Mouse (Mus musculus) lung, adult 2 months (tissue): Measurements from ENCODE around the gene Snx22.

Experiments used
- CTCF ChIP-seq: fragments of 200-500 bp; IDR thresholded peaks from 2 replicates; pipeline ENCODE4 v1.5.1; 2011; ENCODE audit warnings: mild to moderate bottlenecking, low read length, control low read depth; ENCODE audit not compliant: insufficient read depth
- POLR2A ChIP-seq: fragments of 200-500 bp; IDR thresholded peaks from 2 replicates; pipeline ENCODE4 v1.6.1; 2011; ENCODE audit warnings: low read depth, mild to moderate bottlenecking, control low read depth, low read length, borderline replicate concordance; ENCODE audit errors: extremely low read depth

DNA sequence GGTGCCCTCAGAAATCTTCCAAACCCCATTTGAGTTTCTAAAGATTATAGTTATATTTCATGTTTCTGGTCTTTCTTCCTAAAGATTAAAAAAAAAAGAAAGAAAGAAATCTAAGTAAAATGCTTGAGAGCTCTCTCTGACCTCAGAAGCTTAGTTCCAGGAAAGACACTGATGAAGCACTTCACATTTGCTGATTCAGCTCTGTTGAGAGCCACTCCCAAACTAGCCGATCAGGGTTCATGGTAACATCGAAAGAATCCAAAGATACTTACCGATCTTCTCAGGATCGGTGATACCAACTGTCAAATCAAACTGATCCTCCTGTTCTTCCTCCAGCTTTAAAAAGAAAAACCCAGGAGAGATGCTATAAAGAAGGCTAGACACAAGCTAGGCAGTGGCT is 35.1 kb upstream of the Snx22 start:
- no peak for TF ChIP-seq POLR2A
- no peak for TF ChIP-seq CTCF
